18 mouse cellular contexts compared by ENCODE assay signal in genomic region chr17:80346591-80347125, GRCm38 (mm10). TPM values are rescaled to one million over a fixed set of nuclear protein-coding genes. Genes with fewer than 3 reads are reported as not detected.
A peak's percentile ranks its signal among the peaks of the same experiment; 100 is the strongest.
DNase-seq lines count a peak whose midpoint lies in the region; ATAC-seq lines count a peak whose summit lies in the region.
"Had no signal": no experiment of that assay in that cellular context is flagged by ENCODE, and none has a peak within 500 bp of the region (broad histone marks: within the 10 kb centered on the region; RNA-seq: fewer than 3 reads in every experiment).

No protein-coding gene starts in this region.

- no peaks in the 10 kb centered on the region for H3K9me3 ChIP-seq in hindbrain, embryonic 11.5 days (ENCODE audit: control insufficient read depth, low read length)
- no peaks in the 10 kb centered on the region for H3K9me3 ChIP-seq in hindbrain, embryonic 13.5 days
- peaks cover 5% of the 10 kb centered on the region; the same call in 1 of the 2 replicates for H3K9me3 ChIP-seq in embryonic facial prominence, embryonic 10.5 days
- H3K9me3 ChIP-seq in limb, embryonic 11.5 days (ENCODE audit: control insufficient read depth, low read length), result no peaks in the 10 kb centered on the region
- H3K9me3 ChIP-seq: heart, embryonic 13.5 days; lung, embryonic 15.5 days had no signal

- no peaks in the 10 kb centered on the region for H3K27me3 ChIP-seq in hindbrain, embryonic 11.5 days (ENCODE audit: control insufficient read depth, insufficient read depth, low read length)
- 0 out of 2 replicates have a peak, but pooled peaks cover 3% of the 10 kb centered on the region for H3K27me3 ChIP-seq in hindbrain, embryonic 13.5 days
- H3K27me3 ChIP-seq in embryonic facial prominence, embryonic 10.5 days (replicated peaks; ENCODE audit: low read depth, poor library complexity, severe bottlenecking), result peaks cover 6% of the 10 kb centered on the region; the same call in 1 of the 2 replicates
- H3K27me3 ChIP-seq in limb, embryonic 11.5 days (ENCODE audit: control insufficient read depth, insufficient read depth, low read length), result no peaks in the 10 kb centered on the region
- H3K27me3 ChIP-seq: heart, embryonic 13.5 days; lung, embryonic 15.5 days; Patski had no signal

- H3K4me3 ChIP-seq in hindbrain, embryonic 11.5 days (ENCODE audit: low read depth, low read length), result no peak overlapping the region
- H3K4me3 ChIP-seq in hindbrain, embryonic 13.5 days, result no peak overlapping the region
- no peak overlapping the region for H3K4me3 ChIP-seq in embryonic facial prominence, embryonic 10.5 days
- no peak overlapping the region for H3K4me3 ChIP-seq in limb, embryonic 11.5 days (ENCODE audit: low read depth, low read length)
- H3K4me3 ChIP-seq: heart, embryonic 13.5 days; lung, embryonic 15.5 days had no signal

- ATAC-seq in hindbrain, embryonic 11.5 days (ENCODE audit: low FRiP score), result no peak
- ATAC-seq in hindbrain, embryonic 13.5 days (ENCODE audit: low FRiP score), result no peak
- no peak for ATAC-seq in limb, embryonic 11.5 days (ENCODE audit: insufficient number of reproducible peaks, low FRiP score, low TSS enrichment, low read depth)
- no peak for ATAC-seq in inflammation-experienced regulatory T-cells, adult 6 months

- WGBS in hindbrain, embryonic 11.5 days, result 21% methylated on average over 11 of the region's 11 CpGs
- 11% methylated on average over 11 of the region's 11 CpGs for WGBS in hindbrain, embryonic 13.5 days
- 34% methylated on average over 11 of the region's 11 CpGs for WGBS in embryonic facial prominence, embryonic 10.5 days
- 74% methylated on average over 11 of the region's 11 CpGs for whole genome bisulfite sequencing in limb, embryonic 11.5 days

- DNase-seq in hindbrain, embryonic 11.5 days (ENCODE audit: low spot score), result peak; percentile 28
- DNase-seq in Muller cell, postnatal 12 days (ENCODE audit: inconsistent ontology term), result peak; percentile 9
- DNase-seq in embryonic facial prominence, embryonic 10.5 days (ENCODE audit: low spot score), result peak; percentile 32
- DNase-seq in limb, embryonic 11.5 days (ENCODE audit: low spot score), result no peak
- DNase-seq in thymus, postnatal 4 days, result no peak
- no peak for DNase-seq in liver
- DNase-seq: cerebellum, adult 11-12 months; gastrocnemius, postnatal 36 days; layer of hippocampus, adult 9-11 months; thymus, postnatal 25 days had no signal

- no peaks in the 10 kb centered on the region for H3K4me1 ChIP-seq in hindbrain, embryonic 11.5 days (replicated peaks; ENCODE audit: control insufficient read depth, insufficient read depth, low read length)
- no peaks in the 10 kb centered on the region; the same call in 1 of the 2 replicates for H3K4me1 ChIP-seq in hindbrain, embryonic 13.5 days (replicated peaks)
- peaks cover 10% of the 10 kb centered on the region for H3K4me1 ChIP-seq in embryonic facial prominence, embryonic 10.5 days
- H3K4me1 ChIP-seq in limb, embryonic 11.5 days (ENCODE audit: control insufficient read depth, insufficient read depth, low read length), result no peaks in the 10 kb centered on the region
- H3K4me1 ChIP-seq: heart, embryonic 13.5 days; lung, embryonic 15.5 days had no signal

- no peaks in the 10 kb centered on the region for H3K36me3 ChIP-seq in hindbrain, embryonic 11.5 days (ENCODE audit: control insufficient read depth, insufficient read depth, low read length)
- H3K36me3 ChIP-seq in hindbrain, embryonic 13.5 days, result no peaks in the 10 kb centered on the region
- no peaks in the 10 kb centered on the region for H3K36me3 ChIP-seq in embryonic facial prominence, embryonic 10.5 days (replicated peaks)
- H3K36me3 ChIP-seq in limb, embryonic 11.5 days (ENCODE audit: control insufficient read depth, insufficient read depth, low read length), result no peaks in the 10 kb centered on the region
- H3K36me3 ChIP-seq: heart, embryonic 13.5 days; lung, embryonic 15.5 days had no signal

- no peak overlapping the region for H3K4me2 ChIP-seq in hindbrain, embryonic 11.5 days (replicated peaks; ENCODE audit: low read depth, low read length)
- no peak overlapping the region for H3K4me2 ChIP-seq in hindbrain, embryonic 13.5 days
- no peak overlapping the region for H3K4me2 ChIP-seq in limb, embryonic 11.5 days (ENCODE audit: low read depth, severe bottlenecking)
- H3K4me2 ChIP-seq: heart, embryonic 13.5 days; liver, embryonic 11.5 days; lung, embryonic 15.5 days had no signal

- H3K27ac ChIP-seq in hindbrain, embryonic 11.5 days (ENCODE audit: low read depth, low read length), result no peak overlapping the region
- no peak overlapping the region for H3K27ac ChIP-seq in hindbrain, embryonic 13.5 days
- peak overlapping the region; percentile 59 for H3K27ac ChIP-seq in embryonic facial prominence, embryonic 10.5 days (replicated peaks)
- H3K27ac ChIP-seq in limb, embryonic 11.5 days (replicated peaks; ENCODE audit: low read depth, low read length), result no peak overlapping the region
- H3K27ac ChIP-seq: heart, embryonic 13.5 days; lung, embryonic 15.5 days; stomach, postnatal 0 days had no signal

- no peak overlapping the region for H3K9ac ChIP-seq in hindbrain, embryonic 11.5 days (ENCODE audit: low read depth, low read length)
- H3K9ac ChIP-seq in hindbrain, embryonic 13.5 days, result no peak overlapping the region
- 0 out of 2 replicates have a peak overlapping the region, but pooled peaks have one; percentile 22 for H3K9ac ChIP-seq in limb, embryonic 11.5 days (ENCODE audit: low read length)
- H3K9ac ChIP-seq: heart, embryonic 13.5 days; lung, embryonic 15.5 days had no signal

RNA-seq across cellular contexts. Expression of gene Gm10190, which starts 26.7 kb away (rescaled TPM):
- polyA plus RNA-seq in hindbrain, embryonic 11.5 days (2014; fragmentation: Nextera tagmentation; extraction: Ambion mirVana), result 1.8 and 1.9 TPM in 2 replicates
- polyA plus RNA-seq in hindbrain, embryonic 13.5 days (2015; fragmentation: Nextera tagmentation; extraction: Ambion mirVana), result 2.3 and 3.4 TPM in 2 replicates
- 0.92 and 1.2 TPM in 2 replicates for polyA plus RNA-seq in embryonic facial prominence, embryonic 10.5 days (2016; fragmentation: Nextera tagmentation; extraction: Ambion mirVana)
- 0.79 and 1.2 TPM in 2 replicates for polyA plus RNA-seq in limb, embryonic 11.5 days (2014; fragmentation: Nextera tagmentation; extraction: Ambion mirVana)
- not detected for polyA plus RNA-seq in inflammation-experienced regulatory T-cells, adult 6 months (2017; shearing (Covaris generic))
- polyA plus RNA-seq: cortical plate, adult 2 months; liver, embryonic 11.5 days; Patski had no signal

RNA-seq across cellular contexts. Expression of gene Arhgef33, which starts 39.5 kb away (rescaled TPM):
- polyA plus RNA-seq in hindbrain, embryonic 11.5 days (2014; fragmentation: Nextera tagmentation; extraction: Ambion mirVana), result 0.50 and 1.7 TPM in 2 replicates
- 1.2 and 1.5 TPM in 2 replicates for polyA plus RNA-seq in hindbrain, embryonic 13.5 days (2015; fragmentation: Nextera tagmentation; extraction: Ambion mirVana)
- polyA plus RNA-seq in embryonic facial prominence, embryonic 10.5 days (2016; fragmentation: Nextera tagmentation; extraction: Ambion mirVana), result 0.35 and 0.70 TPM in 2 replicates
- 0.11 and 0.53 TPM in 2 replicates for polyA plus RNA-seq in limb, embryonic 11.5 days (2014; fragmentation: Nextera tagmentation; extraction: Ambion mirVana)
- polyA plus RNA-seq in inflammation-experienced regulatory T-cells, adult 6 months (2017; shearing (Covaris generic)), result under 1 TPM in 1 of 3 experiments, not detected in 2; 0.95 TPM

RNA-seq across cellular contexts. Expression of gene Dhx57, which starts 56.4 kb away (rescaled TPM):
- 23.3 and 25.7 TPM in 2 replicates for polyA plus RNA-seq in hindbrain, embryonic 11.5 days (2014; fragmentation: Nextera tagmentation; extraction: Ambion mirVana)
- 44.4 and 45.3 TPM in 2 replicates for polyA plus RNA-seq in hindbrain, embryonic 13.5 days (2015; fragmentation: Nextera tagmentation; extraction: Ambion mirVana)
- 17.8 and 19.5 TPM in 2 replicates for polyA plus RNA-seq in embryonic facial prominence, embryonic 10.5 days (2016; fragmentation: Nextera tagmentation; extraction: Ambion mirVana)
- 19.9 and 23.1 TPM in 2 replicates for polyA plus RNA-seq in limb, embryonic 11.5 days (2014; fragmentation: Nextera tagmentation; extraction: Ambion mirVana)
- polyA plus RNA-seq in inflammation-experienced regulatory T-cells, adult 6 months (2017; shearing (Covaris generic)), result 10 to 100 TPM in 1 of 3 experiments, 1 to 10 TPM in 2; 7.1 to 10.5 (median 7.7) TPM

RNA-seq across cellular contexts. Expression of gene Morn2, which starts 56.7 kb away (rescaled TPM):
- 32.0 and 38.6 TPM in 2 replicates for polyA plus RNA-seq in hindbrain, embryonic 11.5 days (2014; fragmentation: Nextera tagmentation; extraction: Ambion mirVana)
- polyA plus RNA-seq in hindbrain, embryonic 13.5 days (2015; fragmentation: Nextera tagmentation; extraction: Ambion mirVana), result 53.2 and 55.3 TPM in 2 replicates
- 24.3 and 26.0 TPM in 2 replicates for polyA plus RNA-seq in embryonic facial prominence, embryonic 10.5 days (2016; fragmentation: Nextera tagmentation; extraction: Ambion mirVana)
- polyA plus RNA-seq in limb, embryonic 11.5 days (2014; fragmentation: Nextera tagmentation; extraction: Ambion mirVana), result 20.7 and 24.3 TPM in 2 replicates
- 1 to 10 TPM; 1.1 to 3.8 (median 2.1) TPM for polyA plus RNA-seq in inflammation-experienced regulatory T-cells, adult 6 months (2017; shearing (Covaris generic))

Comparison
In these comparisons a context has a peak if more than half of its experiments do, and no peak if none do; other contexts are left out.
1. DNase-seq: peak in hindbrain, embryonic 11.5 days (single experiment), Muller cell, postnatal 12 days (single experiment) and embryonic facial prominence, embryonic 10.5 days (single experiment); none in limb, embryonic 11.5 days (single experiment), thymus, postnatal 4 days (single experiment) and liver (single experiment).